Mouse (Mus musculus) liver, embryonic 14.5 days (tissue): ENCODE results near the gene C1ql1. TPM values are rescaled to one million over a fixed set of nuclear protein-coding genes. Genes with fewer than 3 reads are reported as not detected.
"Not testable (repeated sequence)": the region's sequence is repeated elsewhere in the genome, so short reads cannot be mapped to it uniquely, and the experiment has no call there.

Source experiments
- ATAC-seq: fragments of 200-750 bp; cut with Nextera tagmentation; 2 replicates; pipeline ENCODE4 v1.8.0; 2017; ENCODE audit warnings: moderate number of reproducible peaks, mild to moderate bottlenecking, moderate library complexity; ENCODE audit not compliant: insufficient read depth
- DNase-seq, 3 experiments: peaks; one replicate each; pipeline ENCODE4 v3.0.0-alpha.2; 2012 to 2013; ENCODE audit warnings: low read depth in 3 of 3, low spot score in 3 of 3
- H3K27ac ChIP-seq: fragments of 300-500 bp; sonication (generic); 2 replicates; pipeline ENCODE4 v1.5.1; 2014; ENCODE audit warnings: moderate library complexity, mild to moderate bottlenecking, control low read depth, inconsistent platforms
- H3K27me3 ChIP-seq: fragments of 300-500 bp; sonication (generic); 2 replicates; pipeline ENCODE4 v1.6.1; 2014; ENCODE audit warnings: mild to moderate bottlenecking, low read length, moderate library complexity; ENCODE audit not compliant: control insufficient read depth, insufficient read depth
- H3K36me3 ChIP-seq: fragments of 300-500 bp; sonication (generic); replicated peaks from 2 replicates; pipeline ENCODE4 v1.6.1; 2014; ENCODE audit warnings: low read depth; ENCODE audit not compliant: control insufficient read depth, insufficient read depth
- H3K4me1 ChIP-seq, 2 experiments: fragments of 200-500 bp in 1 of 2; fragments of 300-500 bp in 1 of 2; sonication (generic) in 1 of 2; replicated peaks; 2 replicates each; pipeline ENCODE4 v1.6.1; 2012 to 2014; ENCODE audit warnings: antibody characterized with exemption in 1 of 2, inconsistent platforms in 1 of 2, low read length in 1 of 2; ENCODE audit not compliant: control insufficient read depth in 2 of 2, insufficient read depth in 2 of 2
- H3K4me2 ChIP-seq: fragments of 300-500 bp; sonication (generic); 2 replicates; pipeline ENCODE4 v1.6.1; 2014; ENCODE audit warnings: low read depth, mild to moderate bottlenecking, control low read depth, moderate library complexity
- H3K4me3 ChIP-seq, 2 experiments: fragments of 200-500 bp in 1 of 2; fragments of 300-500 bp in 1 of 2; sonication (generic) in 1 of 2; 2 replicates each; pipeline ENCODE4 v1.5.1; 2012 to 2014; ENCODE audit warnings: low read depth in 2 of 2, low read length in 2 of 2, mild to moderate bottlenecking in 2 of 2, control low read depth in 1 of 2, inconsistent platforms in 1 of 2, moderate library complexity in 1 of 2; ENCODE audit not compliant: insufficient read depth in 1 of 2
- H3K9ac ChIP-seq: fragments of 300-500 bp; sonication (generic); replicated peaks from 2 replicates; pipeline ENCODE4 v1.6.1; 2014; ENCODE audit warnings: mild to moderate bottlenecking, control low read depth, moderate library complexity
- H3K9me3 ChIP-seq: fragments of 300-500 bp; sonication (generic); 2 replicates; pipeline ENCODE4 v1.6.1; 2016; ENCODE audit warnings: low read length, mixed read lengths; ENCODE audit not compliant: control insufficient read depth
- CTCF ChIP-seq: IDR thresholded peaks from 2 replicates; pipeline ENCODE4 v1.5.1; 2016; ENCODE audit warnings: antibody characterized with exemption, low read depth, control low read depth
- EP300 ChIP-seq: IDR thresholded peaks from 2 replicates; pipeline ENCODE4 v1.6.1; 2016; ENCODE audit warnings: antibody characterized with exemption, low read depth
- WGBS: fragments of 180-500 bp; shearing (Covaris S2); extraction: QIAGEN DNeasy Blood & Tissue Kit; methylation state at CpG from one replicate; pipeline ENCODE4 v1.1.7; 2014; ENCODE audit not compliant: insufficient replicate concordance; 5-methylcytosine and 5-hydroxymethylcytosine counted together
- polyA plus RNA-seq, 2 experiments: library from polyadenylated mRNA; depleted of rRNA in 1 of 2; stranded (reverse) in 1 of 2; unstranded in 1 of 2; fragments of >200 nt; fragmentation: Nextera tagmentation in 1 of 2; extraction: Ambion mirVana in 1 of 2; gene quantifications; 2 replicates each; pipeline versions ENCODE4 v1.2.1 to v1.2.3; 2012 to 2014

C1ql1 gene
- polyA plus RNA-seq, 2 experiments, result 0.17 TPM; not detected in 1

DNA sequence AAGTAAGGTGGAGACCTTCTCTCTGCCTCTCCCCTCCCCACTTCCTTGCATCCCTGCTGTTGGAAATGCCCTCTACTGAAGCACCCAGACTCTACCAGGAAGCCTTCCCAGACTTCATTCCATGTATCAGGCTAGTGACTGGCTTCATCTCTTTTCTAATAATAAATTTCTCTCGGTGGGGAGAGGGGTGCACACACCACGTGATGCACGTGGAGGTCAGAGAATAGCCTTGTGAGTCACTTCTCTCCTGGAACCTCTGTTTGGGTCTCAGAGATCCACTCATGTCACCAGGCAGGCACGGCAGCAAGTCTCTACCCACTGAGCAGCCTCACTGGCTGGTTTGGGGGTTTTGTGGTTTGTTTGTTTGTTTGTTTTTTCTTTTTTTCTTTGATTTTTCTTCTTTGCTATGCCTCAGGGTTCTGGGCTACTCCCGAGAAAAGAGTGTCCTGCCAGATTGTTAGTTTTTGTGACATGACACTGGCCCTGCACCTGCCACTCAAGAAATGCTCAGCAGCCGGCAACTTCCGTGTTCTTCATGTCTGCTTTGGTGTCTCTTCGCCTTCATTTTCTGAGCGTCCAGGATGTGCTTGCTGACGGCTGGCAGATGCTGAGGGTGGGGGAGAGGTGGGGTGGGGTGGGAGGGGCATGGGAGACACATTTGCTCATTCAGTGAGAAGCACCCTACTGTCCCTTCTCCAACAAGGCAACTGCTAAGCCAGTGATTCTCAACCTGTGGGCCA is 34.8 kb upstream of the C1ql1 start:
- Histone ChIP-seq H3K36me3 (no peaks in the 10 kb centered on the region), H3K9me3 (no peaks in the 10 kb centered on the region), H3K27me3 (no peaks in the 10 kb centered on the region), H3K9ac (no peak overlapping the region), H3K27ac (no peak overlapping the region), H3K4me3 (no peak overlapping the region), H3K4me1 (no peaks in the 10 kb centered on the region), H3K4me2 (no peak overlapping the region)
- ATAC-seq (no peak), DNase-seq (no peak)
- WGBS, result 39% methylated on average over 10 of the region's 10 CpGs
- TF ChIP-seq CTCF, result no peak
- TF ChIP-seq EP300, result no peak

DNA sequence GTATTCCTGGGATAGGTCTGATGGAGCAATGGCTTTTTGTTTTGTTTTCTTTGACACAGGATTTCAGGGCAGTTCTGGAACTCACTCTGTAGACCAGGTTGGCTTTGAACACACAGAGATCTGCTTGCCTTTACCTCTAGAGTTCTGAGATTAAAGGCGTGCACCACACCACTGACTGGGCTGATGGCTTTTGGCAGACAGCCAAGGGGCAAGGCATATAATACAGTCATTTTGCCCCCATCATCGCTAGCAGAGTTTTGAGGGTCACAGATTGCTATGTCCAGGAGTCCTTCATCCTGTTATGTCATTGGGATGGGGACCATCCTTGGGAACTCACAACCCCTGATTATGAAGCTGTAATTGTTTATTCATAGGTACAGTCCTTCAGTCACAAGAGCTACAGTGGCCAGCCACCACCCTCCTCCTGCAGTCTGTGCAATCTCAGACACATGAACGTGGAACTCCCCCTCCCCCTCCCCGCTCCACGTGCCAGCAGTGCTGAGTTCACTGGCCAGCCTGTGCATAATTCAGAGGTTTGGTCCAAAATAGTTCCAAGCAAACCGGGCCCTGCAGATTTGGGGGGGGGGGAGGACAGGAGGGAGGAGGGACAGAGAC is 31.7 kb upstream of the C1ql1 start:
- Histone ChIP-seq H3K4me1 (no peaks in the 10 kb centered on the region), H3K4me3 (no peak overlapping the region), H3K4me2 (no peak overlapping the region), H3K9me3 (no peaks in the 10 kb centered on the region), H3K9ac (no peak overlapping the region), H3K36me3 (no peaks in the 10 kb centered on the region), H3K27me3 (no peaks in the 10 kb centered on the region), H3K27ac (no peak overlapping the region)
- ATAC-seq, result no peak
- TF ChIP-seq EP300, result no peak
- TF ChIP-seq CTCF, result no peak
- DNase-seq, result no peak
- 37% methylated on average over 6 of the region's 6 CpGs for WGBS

DNA sequence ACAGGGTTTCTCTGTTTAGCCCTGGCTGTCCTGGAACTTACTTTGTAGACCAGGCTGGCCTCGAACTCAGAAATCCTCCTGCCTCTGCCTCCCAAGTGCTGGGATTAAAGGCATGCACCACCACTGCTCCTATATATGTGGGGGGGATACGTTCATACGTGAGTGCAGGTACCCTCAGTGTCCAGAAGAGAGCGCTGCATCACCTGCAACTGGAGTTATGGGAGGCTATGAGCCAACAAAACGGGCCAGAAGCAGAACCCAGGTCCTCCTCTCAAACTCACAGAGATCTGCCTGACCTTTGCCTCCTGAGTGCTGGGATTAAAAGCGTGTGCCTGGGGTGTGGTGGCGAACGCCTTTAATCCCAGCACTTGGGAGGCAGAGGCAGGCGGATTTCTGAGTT is 29.5 kb upstream of the C1ql1 start:
- not testable (repeated sequence) for H3K27ac ChIP-seq, H3K27me3 ChIP-seq, ATAC-seq, H3K4me2 ChIP-seq, H3K36me3 ChIP-seq, H3K4me1 ChIP-seq, DNase-seq, H3K9ac ChIP-seq, H3K9me3 ChIP-seq, H3K4me3 ChIP-seq
- TF ChIP-seq CTCF, result 0 out of 2 replicates have a peak, but pooled peaks have one; percentile 20
- WGBS, result 65% methylated on average over 9 of the region's 9 CpGs

DNA sequence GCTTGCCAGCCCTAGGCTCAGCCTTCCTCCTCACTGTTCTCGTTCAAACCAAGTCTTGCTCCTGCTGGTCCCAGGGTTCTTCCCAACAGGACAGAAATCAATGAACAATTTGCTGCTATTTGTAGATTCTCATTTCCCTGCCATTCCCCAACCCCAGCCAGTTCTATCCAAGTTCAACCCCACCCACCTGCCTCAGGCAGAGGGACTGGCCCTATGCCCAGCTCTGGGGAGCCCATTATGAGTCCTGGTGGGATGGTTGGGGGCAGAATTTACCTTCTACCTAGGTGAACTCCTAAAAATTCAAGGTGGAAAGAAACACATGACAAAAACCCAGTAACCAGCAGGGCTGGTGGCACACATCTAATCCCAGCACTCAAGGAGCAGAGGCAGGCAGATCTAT is 25.8 kb upstream of the C1ql1 start:
- TF ChIP-seq CTCF, result no peak
- TF ChIP-seq EP300, result no peak
- H3K4me2 ChIP-seq, result no peak overlapping the region
- whole genome bisulfite sequencing, result 65% methylated on average over 1 of the region's 1 CpGs
- H3K9me3 ChIP-seq, result no peaks in the 10 kb centered on the region
- H3K4me1 ChIP-seq, result no peaks in the 10 kb centered on the region
- ATAC-seq (no peak), DNase-seq (no peak)
- no peaks in the 10 kb centered on the region for H3K36me3 ChIP-seq
- H3K27me3 ChIP-seq, result peaks cover 2% of the 10 kb centered on the region; the same call in 1 of the 2 replicates
- H3K4me3 ChIP-seq, result no peak overlapping the region
- no peak overlapping the region for H3K27ac ChIP-seq
- H3K9ac ChIP-seq, result no peak overlapping the region

DNA sequence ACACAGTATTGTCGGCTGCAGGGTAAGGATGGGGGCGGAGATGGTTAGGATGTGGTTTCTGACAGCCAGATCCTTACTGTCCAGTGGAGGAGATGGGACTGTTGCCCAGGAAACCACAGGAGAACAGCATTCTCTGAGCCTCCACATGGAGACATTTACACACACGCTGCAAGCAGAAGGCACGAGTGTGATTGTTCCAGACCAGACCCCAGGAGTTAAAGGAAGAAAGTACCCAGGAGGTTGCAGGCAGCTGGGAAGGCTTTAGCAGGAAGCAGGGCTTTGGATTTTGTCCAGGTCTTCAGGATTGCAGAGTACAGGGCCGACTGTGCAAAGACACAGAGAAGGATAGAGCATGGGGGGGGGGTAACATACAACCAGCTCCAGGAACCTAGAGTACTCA is 25.1 kb upstream of the C1ql1 start:
- peaks cover 2% of the 10 kb centered on the region; the same call in 1 of the 2 replicates for H3K27me3 ChIP-seq

More for the DNA sequence above, 25.1 kb upstream of the C1ql1 start:
- Histone ChIP-seq H3K4me3 (no peak overlapping the region), H3K9ac (no peak overlapping the region), H3K4me2 (no peak overlapping the region), H3K27ac (no peak overlapping the region), H3K9me3 (no peaks in the 10 kb centered on the region), H3K36me3 (no peaks in the 10 kb centered on the region), H3K4me1 (no peaks in the 10 kb centered on the region)
- ATAC-seq, result no peak
- 24% methylated on average over 5 of the region's 5 CpGs for WGBS
- TF ChIP-seq CTCF (no peak), EP300 (no peak)
- DNase-seq, result no peak
